Mouse (Mus musculus) testis, postnatal 14 days (tissue): ENCODE results near the gene Ptrh2.

Experiments used
- DNase-seq: peaks from one replicate; pipeline ENCODE4 v3.0.0; 2021; ENCODE audit warnings: low spot score

Ptrh2 gene

GRCm38 (mm10) chr11:86671041-86671675 lies 12.6 kb upstream of the Ptrh2 start:
- DNase-seq = no peak

DNA sequence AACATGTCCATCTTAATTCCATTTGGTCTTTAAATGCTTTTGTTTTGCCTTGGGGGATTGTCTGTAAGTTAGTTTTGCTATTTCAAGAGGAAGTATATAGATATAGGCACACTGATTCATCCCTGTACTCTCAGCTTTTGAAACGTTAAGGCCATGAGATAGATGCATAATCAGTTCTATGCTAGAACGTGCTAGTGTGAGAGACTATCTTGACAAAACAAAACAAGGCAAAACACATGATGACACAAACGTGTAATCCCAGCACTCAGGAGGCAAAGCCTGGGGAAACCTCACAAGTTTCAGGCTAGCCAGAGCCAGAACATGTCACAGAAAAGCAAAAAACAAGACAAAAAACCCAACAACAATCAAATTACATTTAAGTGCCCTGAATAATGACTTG lies 11.0 kb upstream of the Ptrh2 start:
- no peak for DNase-seq

DNA sequence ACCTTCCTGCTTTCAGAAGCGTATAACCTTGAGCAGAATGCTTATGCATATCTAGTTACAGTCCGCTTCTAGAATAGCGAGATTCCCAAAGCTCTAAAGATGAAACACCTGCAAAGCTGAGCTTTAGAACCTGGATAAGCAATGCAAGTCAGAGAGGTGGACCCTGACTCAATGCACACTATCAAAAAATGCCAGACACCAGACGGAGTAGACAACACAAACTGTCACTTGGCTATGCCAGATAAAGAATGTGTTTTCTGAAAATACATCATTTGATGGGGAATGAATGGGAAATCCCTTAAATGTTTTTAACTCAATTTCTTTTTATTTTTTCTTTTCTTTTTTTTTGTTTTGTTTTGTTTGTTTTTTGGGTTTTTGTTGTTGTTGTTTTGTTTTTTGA lies 8.3 kb upstream of the Ptrh2 start:
- no peak for DNase-seq

- DNase-seq = no peak
These were observed 4.8 kb upstream of the Ptrh2 start for GRCm38 (mm10) chr11:86678957-86679356.

DNA sequence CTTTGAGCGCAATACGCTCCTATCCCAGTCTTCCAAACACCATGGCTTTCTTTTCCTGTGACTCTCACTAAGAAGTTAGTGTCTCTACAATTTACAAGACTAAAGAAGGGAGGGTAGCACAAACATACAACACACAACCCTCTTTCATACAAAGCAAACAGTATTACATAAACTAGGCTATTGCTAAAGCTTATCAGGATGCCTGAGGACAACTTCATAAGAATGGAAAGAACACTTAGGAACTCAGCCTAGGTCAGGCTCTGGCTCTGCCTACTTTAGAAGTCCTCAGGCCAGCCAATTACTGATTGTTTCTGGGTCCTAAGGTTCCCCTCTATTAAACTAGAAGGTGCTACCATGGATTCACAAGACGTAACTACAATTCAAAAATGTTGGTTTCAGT lies 3.1 kb upstream of the Ptrh2 start:
- DNase-seq = no peak

DNA sequence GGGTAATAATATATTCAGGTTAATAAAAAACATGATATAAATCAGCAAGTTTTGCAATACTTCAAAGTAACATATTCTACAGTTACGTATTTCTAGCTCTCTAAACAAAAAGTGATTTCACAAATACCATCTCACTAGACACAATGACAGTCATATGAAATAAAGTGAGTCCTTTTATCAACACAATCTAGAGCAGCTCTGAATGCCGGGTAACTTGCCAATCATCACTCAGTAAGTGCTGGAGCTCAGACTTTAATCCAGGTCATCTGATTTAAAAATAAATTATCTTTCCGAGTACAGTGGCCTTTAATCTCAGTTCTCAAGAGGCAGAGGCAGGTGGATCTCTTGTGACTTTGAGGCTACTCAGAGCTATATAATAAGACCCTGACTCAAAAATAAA lies 2.4 kb upstream of the Ptrh2 start:
- no peak for DNase-seq

DNA sequence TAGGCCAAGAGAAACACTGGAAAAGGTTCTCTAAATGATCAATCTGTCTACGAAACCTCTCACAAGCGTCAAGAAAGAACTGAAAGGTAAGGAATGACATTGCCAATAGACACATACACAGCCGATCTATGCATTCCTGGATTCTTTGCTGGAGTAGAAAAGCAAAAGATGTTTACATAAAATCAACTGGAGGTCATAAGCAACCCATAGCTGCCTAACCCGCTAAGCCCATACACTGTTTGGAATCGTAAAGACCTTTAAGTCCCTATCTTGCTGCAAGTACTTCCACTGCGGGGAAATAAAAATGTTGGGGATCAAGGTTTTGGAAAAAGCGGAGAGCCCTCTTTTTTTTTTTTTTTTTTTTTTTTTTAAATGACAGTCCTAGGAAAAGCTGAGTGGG lies 924 bp upstream of the Ptrh2 start:
- DNase-seq = no peak

DNA sequence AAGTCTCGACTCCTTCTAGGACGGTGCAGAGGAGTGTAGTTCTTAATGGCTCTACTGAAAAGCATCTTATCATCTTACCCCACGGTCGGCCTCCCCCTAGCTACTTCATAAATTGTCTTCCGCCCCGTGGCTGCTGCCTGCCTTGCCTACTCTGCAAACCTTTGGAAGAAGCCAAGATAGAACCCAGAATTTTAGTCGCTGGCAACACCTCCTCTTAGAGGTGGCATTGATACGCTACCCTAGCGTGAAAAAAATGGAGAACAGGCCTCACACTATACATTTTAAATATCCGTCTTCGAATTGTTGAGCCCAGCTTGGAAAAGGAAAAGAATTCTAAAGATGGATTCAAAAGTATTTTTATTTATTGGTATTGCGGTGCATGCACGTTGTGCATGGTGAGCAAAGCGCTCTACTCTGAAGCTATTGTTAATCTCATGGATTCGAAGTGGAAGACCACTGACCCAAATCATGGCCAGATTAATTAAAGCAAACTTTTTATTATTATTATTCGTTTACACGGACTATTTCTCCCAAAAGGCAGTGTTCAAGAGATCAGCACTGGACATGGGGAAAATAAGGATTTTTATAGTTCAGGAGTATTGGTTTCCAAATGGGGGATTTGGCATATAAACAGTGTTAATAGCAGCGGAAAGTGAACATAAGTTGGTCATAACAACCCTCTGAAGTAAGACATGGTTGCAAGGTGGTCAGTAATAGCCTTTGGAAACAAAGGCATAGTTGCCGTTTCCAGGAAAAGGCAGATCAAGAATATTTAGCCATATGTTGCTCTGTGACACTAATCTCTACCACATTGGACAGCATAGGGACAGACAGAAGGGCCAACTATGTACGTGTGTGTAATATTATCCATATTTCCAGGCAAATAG lies 584 bp downstream of the Ptrh2 start:
- DNase-seq = no peak

- no peak for DNase-seq
These were observed 1.6 kb downstream of the Ptrh2 start for GRCm38 (mm10) chr11:86685366-86685765.

DNA sequence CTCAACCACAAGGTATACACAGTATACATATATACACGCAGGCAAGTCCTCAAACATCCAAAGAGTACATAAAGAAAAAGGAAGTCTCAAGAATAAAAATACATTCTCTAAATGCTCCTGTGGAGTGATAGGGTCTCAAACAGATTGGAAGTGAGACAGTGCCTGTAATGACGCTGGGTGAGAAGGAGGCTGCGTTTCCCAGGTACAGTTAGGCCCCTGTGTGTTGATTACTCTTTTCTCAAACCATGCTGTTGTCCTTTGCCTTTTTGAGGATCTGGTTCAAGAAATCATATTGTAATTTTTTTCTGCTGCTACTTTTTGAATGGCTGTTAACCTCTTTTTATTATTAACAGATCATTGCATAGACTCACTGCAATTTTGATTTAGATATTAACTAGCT lies 6.6 kb downstream of the Ptrh2 start:
- DNase-seq = no peak

DNA sequence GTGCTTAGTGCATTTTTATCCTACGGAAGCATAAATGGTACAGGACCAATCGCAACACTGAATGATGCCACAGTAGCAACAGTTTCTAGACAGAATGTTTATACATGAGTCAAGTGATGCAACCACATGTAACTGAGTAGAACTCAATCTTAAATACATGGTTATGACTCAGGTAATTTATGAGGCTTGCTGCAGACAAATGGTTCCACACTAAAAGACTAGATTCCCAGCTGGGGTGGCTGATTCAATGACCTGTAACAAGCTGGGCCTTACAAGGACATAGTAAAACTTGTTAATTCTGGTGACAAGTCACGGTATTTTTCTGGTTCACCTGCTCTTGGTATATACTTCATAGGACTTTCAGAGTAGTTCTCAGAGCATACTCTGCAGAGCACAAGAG lies 7.7 kb downstream of the Ptrh2 start:
- DNase-seq = no peak

DNA sequence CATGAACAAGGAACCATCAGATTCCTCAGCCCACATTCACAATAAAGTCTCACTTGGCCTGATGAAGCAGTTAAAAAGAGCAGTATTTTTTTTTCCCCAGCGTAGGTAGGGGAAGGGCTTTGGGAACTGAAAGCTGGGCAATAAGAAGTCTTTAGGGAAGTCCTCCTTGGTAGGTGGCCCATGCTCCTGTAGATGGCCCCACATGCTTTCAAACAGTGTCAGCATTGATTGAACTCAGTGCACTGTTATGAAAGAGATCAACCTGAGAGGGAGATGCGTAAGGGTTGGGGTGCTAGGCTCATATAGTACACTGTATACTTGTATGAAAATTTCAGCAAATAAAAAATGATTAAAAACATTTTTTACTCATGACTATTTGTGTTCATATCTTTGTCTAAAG lies 8.2 kb downstream of the Ptrh2 start:
- DNase-seq = no peak

DNA sequence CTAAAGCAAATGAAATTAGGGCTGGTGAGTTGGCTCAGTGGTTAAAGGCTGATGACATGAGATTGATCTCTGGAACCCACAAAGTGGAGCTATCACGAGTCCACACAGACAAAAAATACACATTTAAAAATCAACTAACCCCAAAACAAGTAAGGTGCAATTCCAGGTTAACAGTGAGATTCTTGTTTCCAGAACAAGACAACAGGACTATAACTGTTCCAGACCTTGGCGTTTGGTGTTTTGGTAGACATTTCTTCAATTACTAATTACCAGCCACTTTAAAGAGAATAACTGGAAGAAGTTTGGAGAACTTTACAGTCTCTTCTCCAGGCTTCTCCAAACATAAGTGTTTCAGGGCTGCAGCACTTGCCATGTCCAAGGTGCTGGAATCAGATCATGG lies 8.8 kb downstream of the Ptrh2 start:
- no peak for DNase-seq

GRCm38 (mm10) chr11:86695461-86695860 lies 11.7 kb downstream of the Ptrh2 start:
- DNase-seq = no peak

DNA sequence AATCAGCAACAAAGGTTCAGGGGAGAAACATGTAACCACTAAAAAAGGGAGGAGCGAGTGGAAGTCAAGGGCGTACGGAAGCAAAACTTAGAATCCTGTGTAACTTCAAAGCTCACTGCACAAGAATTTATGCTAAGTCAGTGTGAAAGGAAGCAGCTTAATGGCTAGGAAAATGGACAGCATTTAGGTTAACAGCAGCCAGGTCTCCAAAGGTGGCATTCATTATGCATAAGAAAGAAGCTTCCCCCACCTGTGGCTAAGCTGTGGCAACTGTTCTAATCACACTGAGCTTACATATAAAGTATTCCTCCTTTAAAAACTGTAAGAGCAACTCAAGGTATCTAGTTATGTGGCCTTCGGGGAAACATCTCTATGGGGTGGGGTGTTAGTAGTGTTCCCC lies 17.4 kb downstream of the Ptrh2 start:
- no peak for DNase-seq

DNA sequence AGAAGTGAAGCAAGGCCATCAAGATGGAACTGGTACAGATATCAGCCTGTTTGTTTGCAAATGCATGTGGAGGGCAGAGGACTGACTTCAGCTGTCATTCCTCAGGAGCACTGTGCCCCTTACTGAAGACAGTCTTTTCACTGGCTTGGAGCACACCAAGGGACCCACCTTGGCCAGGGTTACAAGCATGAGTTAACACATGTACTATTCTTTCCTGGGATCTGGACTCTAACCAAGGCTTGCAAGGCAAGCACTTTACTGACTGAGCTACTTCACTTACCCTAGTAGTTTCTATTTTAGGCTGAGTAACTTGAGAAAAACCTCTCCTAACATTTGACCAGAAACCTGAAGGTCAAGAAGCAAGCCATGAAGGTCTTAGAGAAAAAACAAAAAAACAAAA lies 30.8 kb downstream of the Ptrh2 start:
- DNase-seq = no peak

GRCm38 (mm10) chr11:86717306-86718065 lies 33.7 kb downstream of the Ptrh2 start:
- DNase-seq = no peak

- DNase-seq = no peak
These were observed 34.6 kb downstream of the Ptrh2 start for GRCm38 (mm10) chr11:86718369-86718768.

DNA sequence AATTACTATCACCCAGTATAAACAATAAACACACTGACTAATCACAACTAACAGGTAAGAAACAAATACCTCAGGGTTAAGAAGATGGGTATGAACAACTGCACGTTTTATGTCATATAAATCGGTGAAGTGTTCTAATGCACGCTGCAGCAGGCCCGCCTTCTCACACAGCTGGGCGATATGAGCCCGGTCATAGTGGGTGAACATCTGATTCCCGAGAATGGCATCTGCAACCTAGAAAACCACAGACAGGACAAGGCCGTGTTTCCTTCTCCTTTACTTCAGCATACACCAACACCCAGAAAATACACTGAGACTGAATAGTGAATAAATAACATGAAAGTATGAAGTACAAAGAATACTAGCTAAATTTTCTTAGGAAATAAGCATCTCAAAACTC lies 35.6 kb downstream of the Ptrh2 start:
- no peak for DNase-seq

GRCm38 (mm10) chr11:86724004-86724403 lies 40.2 kb downstream of the Ptrh2 start:
- no peak for DNase-seq

- DNase-seq = no peak
These were observed 41.2 kb downstream of the Ptrh2 start for GRCm38 (mm10) chr11:86724982-86725381.

DNA sequence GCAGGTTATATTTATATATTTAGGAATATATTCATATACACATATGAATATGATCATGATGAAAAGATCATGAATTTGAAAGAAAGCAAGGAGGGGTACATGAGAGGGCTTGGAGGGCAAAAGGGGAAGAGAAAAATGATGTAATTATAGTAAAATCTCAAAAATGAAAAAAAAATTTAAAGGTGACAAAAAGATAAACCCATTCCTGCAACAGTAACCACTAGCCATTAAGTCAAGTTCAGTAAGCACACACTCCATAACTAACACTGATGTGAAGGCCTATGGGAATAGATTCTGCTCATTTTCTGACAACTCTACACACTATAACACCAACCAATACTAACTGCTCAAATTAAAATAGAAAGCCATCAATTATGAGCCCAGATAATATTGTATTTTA lies 41.8 kb downstream of the Ptrh2 start:
- DNase-seq = no peak

DNA sequence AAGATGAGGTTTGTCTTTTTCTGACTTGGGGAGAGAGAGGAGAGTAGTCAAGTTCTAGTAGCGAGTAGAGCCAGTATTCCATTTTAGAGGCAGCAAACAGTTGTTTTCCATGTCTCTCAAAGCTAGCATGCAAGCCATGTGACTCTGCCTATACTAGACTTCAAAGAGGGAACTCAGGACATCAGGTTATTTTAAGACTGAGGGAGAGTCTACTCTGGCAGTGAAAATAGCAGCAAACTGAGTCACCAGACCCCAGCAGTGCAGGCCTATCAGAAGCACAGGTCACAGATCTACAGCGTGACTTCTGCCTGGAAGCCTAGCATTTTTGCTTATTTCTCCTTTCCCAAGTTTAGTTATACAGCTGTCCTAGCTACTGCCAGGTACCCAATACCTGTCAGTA lies 47.7 kb downstream of the Ptrh2 start:
- DNase-seq = no peak
